Mouse (Mus musculus) cerebellum, postnatal 4 days (tissue): ENCODE measurements at regions not wholly inside any gene's neighbourhood (a gene's known extent, or its start where the extent isn't known, plus 50 kb on each side); places are given as distances from the start of the nearest gene placed in this dataset.
A peak's percentile ranks its signal among the peaks of the same experiment; 100 is the strongest.

Source experiments
- DNase-seq, 2 experiments: peaks; one replicate each; pipeline ENCODE4 v3.0.0; 2022; ENCODE audit warnings: low spot score in 2 of 2, mixed read lengths in 1 of 2

GRCm38 (mm10) chr13:81852309-81852978, 69.6 kb downstream of the Cetn3 start:
- DNase-seq, result no peak

GRCm38 (mm10) chr13:81856072-81856471, 73.2 kb downstream of the Cetn3 start:
- no peak for DNase-seq

- no peak for DNase-seq
Observed at GRCm38 (mm10) chr13:81860683-81861082, 77.8 kb downstream of the Cetn3 start.

- DNase-seq, result no peak
Observed at GRCm38 (mm10) chr13:81861886-81862600, 79.2 kb downstream of the Cetn3 start.

GRCm38 (mm10) chr13:81871226-81871625, 88.3 kb downstream of the Cetn3 start:
- no peak for DNase-seq

GRCm38 (mm10) chr13:81885879-81886278, 103.0 kb downstream of the Cetn3 start:
- DNase-seq, result no peak

- no peak for DNase-seq
Observed at GRCm38 (mm10) chr13:81930266-81930665, 147.4 kb downstream of the Cetn3 start.

GRCm38 (mm10) chr13:81931199-81931598, 148.3 kb downstream of the Cetn3 start:
- no peak for DNase-seq

- no peak for DNase-seq
Observed at GRCm38 (mm10) chr13:81937061-81937460, 154.2 kb downstream of the Cetn3 start.

- DNase-seq, result peak; percentile 64 to 88
Observed at GRCm38 (mm10) chr13:81944047-81944446, 161.2 kb downstream of the Cetn3 start.

GRCm38 (mm10) chr13:81944469-81944868, 161.6 kb downstream of the Cetn3 start:
- DNase-seq, result no peak

GRCm38 (mm10) chr13:81945741-81946140, 162.9 kb downstream of the Cetn3 start:
- no peak for DNase-seq

GRCm38 (mm10) chr13:81965431-81965830, 182.6 kb downstream of the Cetn3 start:
- no peak for DNase-seq

- DNase-seq, result peak in 1 of 2 experiments; percentile 5
Observed at GRCm38 (mm10) chr13:81975878-81976277, 193.0 kb downstream of the Cetn3 start.

- no peak for DNase-seq
Observed at GRCm38 (mm10) chr13:81978003-81978402, 195.1 kb downstream of the Cetn3 start.

GRCm38 (mm10) chr13:81979289-81979688, 196.4 kb downstream of the Cetn3 start:
- no peak for DNase-seq

- no peak for DNase-seq
Observed at GRCm38 (mm10) chr13:81980094-81980493, 197.2 kb downstream of the Cetn3 start.

- no peak for DNase-seq
Observed at GRCm38 (mm10) chr13:81982491-81982890, 199.6 kb downstream of the Cetn3 start.

- no peak for DNase-seq
Observed at GRCm38 (mm10) chr13:82000681-82001212, 217.9 kb downstream of the Cetn3 start.

GRCm38 (mm10) chr13:82005929-82006726, 223.3 kb downstream of the Cetn3 start:
- DNase-seq, result no peak

- no peak for DNase-seq
Observed at GRCm38 (mm10) chr13:82007222-82007621, 224.3 kb downstream of the Cetn3 start.

- DNase-seq, result no peak
Observed at GRCm38 (mm10) chr13:82039623-82040022, 256.7 kb downstream of the Cetn3 start.
